In genomic region chr7:129948613-129949110, GRCm38 (mm10) we compare ENCODE assay signal across 16 mouse cellular contexts.
A peak's percentile ranks its signal among the peaks of the same experiment; 100 is the strongest.
DNase-seq lines count a peak whose midpoint lies in the region; ATAC-seq and TF ChIP-seq lines count a peak whose summit lies in the region.
"Had no signal": no experiment of that assay in that cellular context is flagged by ENCODE, and none has a peak within 500 bp of the region (broad histone marks: within the 10 kb centered on the region; RNA-seq: fewer than 3 reads in every experiment).

No protein-coding gene starts in this region.

- H3K9me3 ChIP-seq in lung, embryonic 14.5 days (ENCODE audit: low read depth, low read length), result no peaks in the 10 kb centered on the region
- no peaks in the 10 kb centered on the region for H3K9me3 ChIP-seq in embryonic facial prominence, embryonic 13.5 days
- no peaks in the 10 kb centered on the region for H3K9me3 ChIP-seq in forebrain, embryonic 16.5 days (ENCODE audit: control insufficient read depth, low read length)
- H3K9me3 ChIP-seq: forebrain, embryonic 12.5 days; heart, embryonic 15.5 days; lung, embryonic 15.5 days had no signal

- H3K9ac ChIP-seq in lung, embryonic 14.5 days, result no peak overlapping the region
- no peak overlapping the region for H3K9ac ChIP-seq in embryonic facial prominence, embryonic 13.5 days
- no peak overlapping the region for H3K9ac ChIP-seq in forebrain, embryonic 16.5 days (replicated peaks; ENCODE audit: low read depth, low read length)
- H3K9ac ChIP-seq: forebrain, embryonic 12.5 days; heart, embryonic 15.5 days; lung, embryonic 15.5 days had no signal

- no peak overlapping the region for H3K4me2 ChIP-seq in lung, embryonic 14.5 days
- H3K4me2 ChIP-seq in embryonic facial prominence, embryonic 13.5 days, result no peak overlapping the region
- H3K4me2 ChIP-seq in forebrain, embryonic 16.5 days (ENCODE audit: low read length), result no peak overlapping the region
- H3K4me2 ChIP-seq: forebrain, embryonic 12.5 days; heart, embryonic 15.5 days; lung, embryonic 15.5 days had no signal

- no peak overlapping the region for H3K4me3 ChIP-seq in lung, embryonic 14.5 days (ENCODE audit: low read depth, low read length)
- no peak overlapping the region for H3K4me3 ChIP-seq in embryonic facial prominence, embryonic 13.5 days
- H3K4me3 ChIP-seq in forebrain, embryonic 16.5 days (replicated peaks; ENCODE audit: low read length), result no peak overlapping the region
- H3K4me3 ChIP-seq: forebrain, embryonic 12.5 days; heart, embryonic 15.5 days; lung, embryonic 15.5 days had no signal

- peak; percentile 17 for DNase-seq in kidney, postnatal 10 days
- no peak for DNase-seq in kidney, adult 18-20 months
- peak; percentile 15 for DNase-seq in lung, embryonic 14.5 days
- no peak for DNase-seq in lung, postnatal 14 days
- peak; percentile 84 for DNase-seq in ES-CJ7 (ENCODE audit: low read depth, low spot score)
- DNase-seq in left cerebral cortex, postnatal 4 days, result no peak
- DNase-seq: adrenal gland, adult 2 months; cerebellum, adult 11-12 months; cerebellum, postnatal 36 days; retina, postnatal 1 day; thymus, postnatal 25 days had no signal

- intact Hi-C loops in left cerebral cortex, postnatal 4 days (cut with DNase I), result no loop called here

- H3K4me1 ChIP-seq in lung, embryonic 14.5 days (ENCODE audit: insufficient read depth), result no peaks in the 10 kb centered on the region
- peaks cover 15% of the 10 kb centered on the region for H3K4me1 ChIP-seq in embryonic facial prominence, embryonic 13.5 days
- no peaks in the 10 kb centered on the region for H3K4me1 ChIP-seq in forebrain, embryonic 16.5 days (replicated peaks; ENCODE audit: control insufficient read depth, insufficient read depth, low read length)
- H3K4me1 ChIP-seq: forebrain, embryonic 12.5 days; lung, embryonic 15.5 days had no signal

- WGBS in lung, embryonic 14.5 days, result 67% methylated on average over 8 of the region's 8 CpGs
- 67% methylated on average over 8 of the region's 8 CpGs for WGBS in embryonic facial prominence, embryonic 13.5 days
- 70% methylated on average over 8 of the region's 8 CpGs for WGBS in forebrain, embryonic 16.5 days

- no peak for ATAC-seq in lung, embryonic 14.5 days (ENCODE audit: insufficient read depth)
- no peak for ATAC-seq in embryonic facial prominence, embryonic 13.5 days (ENCODE audit: insufficient number of reproducible peaks, insufficient read depth, low FRiP score, low TSS enrichment, low read depth)
- ATAC-seq in forebrain, embryonic 16.5 days, result no peak

- TF ChIP-seq CTCF in lung, embryonic 14.5 days (IDR thresholded peaks at IDR 0.05; ENCODE audit: low read depth), result peak; percentile 36

- H3K36me3 ChIP-seq in lung, embryonic 14.5 days (ENCODE audit: insufficient read depth), result no peaks in the 10 kb centered on the region
- H3K36me3 ChIP-seq in embryonic facial prominence, embryonic 13.5 days, result no peaks in the 10 kb centered on the region
- no peaks in the 10 kb centered on the region for H3K36me3 ChIP-seq in forebrain, embryonic 16.5 days (ENCODE audit: control insufficient read depth, insufficient read depth)
- H3K36me3 ChIP-seq: forebrain, embryonic 12.5 days; heart, embryonic 15.5 days; lung, embryonic 15.5 days had no signal

- H3K27me3 ChIP-seq in lung, embryonic 14.5 days (ENCODE audit: insufficient read depth, low read length), result no peaks in the 10 kb centered on the region
- no peaks in the 10 kb centered on the region for H3K27me3 ChIP-seq in embryonic facial prominence, embryonic 13.5 days
- H3K27me3 ChIP-seq in forebrain, embryonic 16.5 days (replicated peaks; ENCODE audit: control insufficient read depth, insufficient read depth, low read length), result no peaks in the 10 kb centered on the region
- H3K27me3 ChIP-seq: heart, embryonic 15.5 days; lung, embryonic 15.5 days had no signal

- no peak overlapping the region for H3K27ac ChIP-seq in lung, embryonic 14.5 days (ENCODE audit: low read depth)
- H3K27ac ChIP-seq in embryonic facial prominence, embryonic 13.5 days, result peak overlapping the region; percentile 88
- H3K27ac ChIP-seq in forebrain, embryonic 16.5 days (ENCODE audit: low read length), result no peak overlapping the region
- H3K27ac ChIP-seq: forebrain, embryonic 12.5 days; heart, embryonic 15.5 days; lung, embryonic 15.5 days had no signal

Comparison
In these comparisons a context has a peak if more than half of its experiments do, and no peak if none do; other contexts are left out.
1. DNase-seq: peak in kidney, postnatal 10 days (single experiment), lung, embryonic 14.5 days (single experiment) and ES-CJ7 (single experiment); none in kidney, adult 18-20 months (single experiment), lung, postnatal 14 days (single experiment) and left cerebral cortex, postnatal 4 days (single experiment).